Mouse (Mus musculus) cerebellum, adult 9-11 months (tissue): ENCODE measurements around the gene Vrtn.

Experiments used
- DNase-seq: peaks from one replicate; pipeline ENCODE4 v3.0.0; 2022

The Vrtn gene

GRCm38 (mm10) chr12:84691347-84691746 is 50.5 kb downstream of the Vrtn start:
- no peak for DNase-seq

DNA sequence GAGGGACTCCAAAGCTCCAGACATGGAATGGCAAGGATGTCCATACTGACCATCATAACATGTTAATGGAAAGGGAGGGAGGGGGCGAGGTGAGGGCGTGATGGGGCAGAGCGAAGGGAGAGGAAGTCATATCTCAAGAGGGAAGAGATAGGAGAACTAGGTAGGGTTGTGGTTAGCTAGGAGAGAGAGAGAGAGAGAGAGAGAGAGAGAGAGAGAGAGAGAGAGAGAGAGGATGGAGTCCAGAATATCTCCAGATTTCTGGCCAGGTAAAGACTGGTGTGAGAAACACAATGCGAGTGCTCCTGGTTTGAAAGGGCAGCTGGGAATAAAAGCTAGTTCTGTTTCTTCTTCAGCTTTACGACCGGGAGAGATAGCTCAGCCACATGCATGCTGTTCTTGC is 51.3 kb downstream of the Vrtn start:
- no peak for DNase-seq

- DNase-seq, result peak; percentile 58
Observed at GRCm38 (mm10) chr12:84698319-84699081, 57.7 kb downstream of the Vrtn start, which contains the start of gene Syndig1l. TSS of gene Syndig1l (minus strand) at chr12:84698831.
